ENCODE assay signal across 9 mouse cellular contexts in genomic region chr7:45456721-45457203, GRCm38 (mm10). TPM values are rescaled to one million over a fixed set of nuclear protein-coding genes. Genes with fewer than 3 reads are reported as not detected.
DNase-seq lines count a peak whose midpoint lies in the region; ATAC-seq and TF ChIP-seq lines count a peak whose summit lies in the region.
"Had no signal": no experiment of that assay in that cellular context is flagged by ENCODE, and none has a peak within 500 bp of the region (broad histone marks: within the 10 kb centered on the region; RNA-seq: fewer than 3 reads in every experiment).

No protein-coding gene starts in this region.

- H3K4me3 ChIP-seq in kidney, embryonic 15.5 days (replicated peaks) = peak overlapping the region; percentile 68; the same call in 1 of the 2 replicates
- no peak overlapping the region for H3K4me3 ChIP-seq in hindbrain, postnatal 0 days (ENCODE audit: low read length)
- no peak overlapping the region for H3K4me3 ChIP-seq in midbrain, postnatal 0 days (ENCODE audit: low read depth, low read length)

- no peak for DNase-seq in kidney, postnatal 10 days
- peak; percentile 76 for DNase-seq in ZHBTc4 (ENCODE audit: low read depth, low spot score)
- no peak for DNase-seq in hindbrain, postnatal 0 days (ENCODE audit: low spot score)
- DNase-seq in midbrain, postnatal 0 days (ENCODE audit: low spot score) = no peak
- DNase-seq in spleen, postnatal 36 days (ENCODE audit: low spot score in 2 of 2) = no peak
- no peak for DNase-seq in frontal cortex, postnatal 10 days (ENCODE audit: low spot score in 2 of 2)
- DNase-seq in gastrocnemius, postnatal 25 days = no peak
- DNase-seq: right cerebral cortex, postnatal 25 days had no signal

- H3K9me3 ChIP-seq in kidney, embryonic 15.5 days (replicated peaks) = no peaks in the 10 kb centered on the region
- H3K9me3 ChIP-seq in hindbrain, postnatal 0 days (ENCODE audit: low read length) = no peaks in the 10 kb centered on the region
- H3K9me3 ChIP-seq in midbrain, postnatal 0 days (ENCODE audit: low read length) = no peaks in the 10 kb centered on the region

- WGBS in kidney, embryonic 15.5 days = 53% methylated on average over 9 of the region's 9 CpGs
- 51% methylated on average over 9 of the region's 9 CpGs for WGBS in hindbrain, postnatal 0 days
- 53% methylated on average over 9 of the region's 9 CpGs for WGBS in midbrain, postnatal 0 days

- peaks cover 62% of the 10 kb centered on the region for H3K36me3 ChIP-seq in kidney, embryonic 15.5 days
- peaks cover 23% of the 10 kb centered on the region for H3K36me3 ChIP-seq in hindbrain, postnatal 0 days (ENCODE audit: insufficient read depth, low read length)
- peaks cover 30% of the 10 kb centered on the region for H3K36me3 ChIP-seq in midbrain, postnatal 0 days (ENCODE audit: insufficient read depth, low read length)

- peaks cover 38% of the 10 kb centered on the region for H3K4me1 ChIP-seq in kidney, embryonic 15.5 days
- H3K4me1 ChIP-seq in hindbrain, postnatal 0 days (ENCODE audit: insufficient read depth, low read length) = peaks cover 18% of the 10 kb centered on the region
- H3K4me1 ChIP-seq in midbrain, postnatal 0 days (ENCODE audit: insufficient read depth, low read length) = peaks cover 10% of the 10 kb centered on the region

- no peak for TF ChIP-seq CTCF in hindbrain, postnatal 0 days (IDR thresholded peaks at IDR 0.05; ENCODE audit: low read depth)
- no peak for TF ChIP-seq CTCF in midbrain, postnatal 0 days (IDR thresholded peaks at IDR 0.05)

- no peak for ATAC-seq in kidney, embryonic 15.5 days (replicated peaks; ENCODE audit: low FRiP score)
- ATAC-seq in hindbrain, postnatal 0 days = no peak
- ATAC-seq in midbrain, postnatal 0 days (ENCODE audit: low FRiP score) = no peak

- peak overlapping the region; percentile 69 for H3K4me2 ChIP-seq in kidney, embryonic 15.5 days
- H3K4me2 ChIP-seq in hindbrain, postnatal 0 days (ENCODE audit: low read depth, low read length) = peak overlapping the region; percentile 62
- H3K4me2 ChIP-seq in midbrain, postnatal 0 days (ENCODE audit: low read depth, low read length, poor library complexity, severe bottlenecking) = peak overlapping the region; percentile 74; the same call in 1 of the 2 replicates

- H3K27ac ChIP-seq in kidney, embryonic 15.5 days = peak overlapping the region; percentile 52
- H3K27ac ChIP-seq in hindbrain, postnatal 0 days = peak overlapping the region; percentile 37
- H3K27ac ChIP-seq in midbrain, postnatal 0 days (ENCODE audit: low read depth, low read length) = peak overlapping the region; percentile 47; the same call in 1 of the 2 replicates

- no peaks in the 10 kb centered on the region for H3K27me3 ChIP-seq in kidney, embryonic 15.5 days
- no peaks in the 10 kb centered on the region for H3K27me3 ChIP-seq in hindbrain, postnatal 0 days (ENCODE audit: insufficient read depth, low read length)
- no peaks in the 10 kb centered on the region for H3K27me3 ChIP-seq in midbrain, postnatal 0 days (ENCODE audit: insufficient read depth, low read length)

- no peak overlapping the region for H3K9ac ChIP-seq in kidney, embryonic 15.5 days
- H3K9ac ChIP-seq in hindbrain, postnatal 0 days (replicated peaks; ENCODE audit: low read length) = no peak overlapping the region; the same call in 1 of the 2 replicates
- H3K9ac ChIP-seq in midbrain, postnatal 0 days (replicated peaks; ENCODE audit: low read length, poor library complexity, severe bottlenecking) = 0 out of 2 replicates have a peak overlapping the region, but pooled peaks have one; percentile 33

RNA-seq across cellular contexts. Expression of gene Ftl1, which starts 2.9 kb away (rescaled TPM):
- 4,509 and 4,690 TPM in 2 replicates for polyA plus RNA-seq in kidney, embryonic 15.5 days (2015; fragmentation: Nextera tagmentation; extraction: Ambion mirVana)
- 2,068 and 2,255 TPM in 2 replicates for total RNA-seq in hindbrain, postnatal 0 days (2014; rRNA removed)
- polyA plus RNA-seq in hindbrain, postnatal 0 days (2015; fragmentation: Nextera tagmentation; extraction: Ambion mirVana) = 4,654 and 4,668 TPM in 2 replicates
- 2,165 and 2,428 TPM in 2 replicates for total RNA-seq in midbrain, postnatal 0 days (2014; rRNA removed)
- 4,797 and 5,109 TPM in 2 replicates for polyA plus RNA-seq in midbrain, postnatal 0 days (2015; fragmentation: Nextera tagmentation; extraction: Ambion mirVana)
- total RNA-seq in gastrocnemius, postnatal 25 days (2021) = 100 to 1,000 TPM; 125 to 149 TPM

RNA-seq across cellular contexts. Expression of gene Bax, which starts 9.9 kb away (rescaled TPM):
- 184 and 195 TPM in 2 replicates for polyA plus RNA-seq in kidney, embryonic 15.5 days (2015; fragmentation: Nextera tagmentation; extraction: Ambion mirVana)
- total RNA-seq in hindbrain, postnatal 0 days (2014; rRNA removed) = 117 and 131 TPM in 2 replicates
- 253 and 264 TPM in 2 replicates for polyA plus RNA-seq in hindbrain, postnatal 0 days (2015; fragmentation: Nextera tagmentation; extraction: Ambion mirVana)
- total RNA-seq in midbrain, postnatal 0 days (2014; rRNA removed) = 119 and 144 TPM in 2 replicates
- polyA plus RNA-seq in midbrain, postnatal 0 days (2015; fragmentation: Nextera tagmentation; extraction: Ambion mirVana) = 254 and 258 TPM in 2 replicates
- total RNA-seq in gastrocnemius, postnatal 25 days (2021) = 10 to 100 TPM; 15.6 to 16.9 TPM

RNA-seq across cellular contexts. Expression of gene Ruvbl2, which starts 18.9 kb away (rescaled TPM):
- 165 and 167 TPM in 2 replicates for polyA plus RNA-seq in kidney, embryonic 15.5 days (2015; fragmentation: Nextera tagmentation; extraction: Ambion mirVana)
- total RNA-seq in hindbrain, postnatal 0 days (2014; rRNA removed) = 147 and 161 TPM in 2 replicates
- polyA plus RNA-seq in hindbrain, postnatal 0 days (2015; fragmentation: Nextera tagmentation; extraction: Ambion mirVana) = 82.9 and 88.9 TPM in 2 replicates
- 129 and 146 TPM in 2 replicates for total RNA-seq in midbrain, postnatal 0 days (2014; rRNA removed)
- polyA plus RNA-seq in midbrain, postnatal 0 days (2015; fragmentation: Nextera tagmentation; extraction: Ambion mirVana) = 80.5 and 90.8 TPM in 2 replicates
- total RNA-seq in gastrocnemius, postnatal 25 days (2021) = 10 to 100 TPM; 23.3 to 23.8 TPM

RNA-seq across cellular contexts. Expression of gene Gys1, which starts 22.1 kb away (rescaled TPM):
- polyA plus RNA-seq in kidney, embryonic 15.5 days (2015; fragmentation: Nextera tagmentation; extraction: Ambion mirVana) = 37.6 and 40.8 TPM in 2 replicates
- 21.1 and 22.4 TPM in 2 replicates for total RNA-seq in hindbrain, postnatal 0 days (2014; rRNA removed)
- polyA plus RNA-seq in hindbrain, postnatal 0 days (2015; fragmentation: Nextera tagmentation; extraction: Ambion mirVana) = 16.1 and 16.4 TPM in 2 replicates
- 11.5 and 19.7 TPM in 2 replicates for total RNA-seq in midbrain, postnatal 0 days (2014; rRNA removed)
- polyA plus RNA-seq in midbrain, postnatal 0 days (2015; fragmentation: Nextera tagmentation; extraction: Ambion mirVana) = 12.0 and 12.2 TPM in 2 replicates
- 100 to 1,000 TPM; 243 to 327 TPM for total RNA-seq in gastrocnemius, postnatal 25 days (2021)

RNA-seq across cellular contexts. Expression of gene Tulp2, which starts 24.9 kb away (rescaled TPM):
- polyA plus RNA-seq in kidney, embryonic 15.5 days (2015; fragmentation: Nextera tagmentation; extraction: Ambion mirVana) = 1.0 and 1.1 TPM in 2 replicates
- total RNA-seq in hindbrain, postnatal 0 days (2014; rRNA removed) = 0.21 TPM in 1 of 2 replicates, not detected in the other
- polyA plus RNA-seq in hindbrain, postnatal 0 days (2015; fragmentation: Nextera tagmentation; extraction: Ambion mirVana) = 0.21 and 0.57 TPM in 2 replicates
- not detected in 2 replicates for total RNA-seq in midbrain, postnatal 0 days (2014; rRNA removed)
- 0.37 and 0.67 TPM in 2 replicates for polyA plus RNA-seq in midbrain, postnatal 0 days (2015; fragmentation: Nextera tagmentation; extraction: Ambion mirVana)
- total RNA-seq in gastrocnemius, postnatal 25 days (2021) = not detected

Comparison
In these comparisons a context has a peak if more than half of its experiments do, and no peak if none do; other contexts are left out.
1. RNA of gene Ftl1, which starts 2.9 kb away (total RNA-seq): 2,165 to 2,428 TPM in midbrain, postnatal 0 days and 2,068 to 2,255 TPM in hindbrain, postnatal 0 days; 125 to 149 TPM in gastrocnemius, postnatal 25 days; every median in the first group is over 10 times any median in the second.
2. Peak in every context shown above with its lines, with median percentiles within 50 percentile points of each other: H3K27ac ChIP-seq and H3K4me2 ChIP-seq.